Mouse (Mus musculus) hindbrain, embryonic 10.5 days (tissue): ENCODE results near the gene BC067074. TPM values are rescaled to one million over a fixed set of nuclear protein-coding genes. Genes with fewer than 3 reads are reported as not detected.

Source experiments
- polyA plus RNA-seq: library from polyadenylated mRNA; unstranded; fragments of >200 nt; fragmentation: Nextera tagmentation; extraction: Ambion mirVana; gene quantifications from 2 replicates; pipeline ENCODE4 v1.2.1, GENCODE M21; 2016

Gene BC067074
- polyA plus RNA-seq, 1 experiment from 2014 or later: 1.8 TPM

Other genes with a start within 250 kb of the BC067074 start
- 88.0 and 94.2 TPM in 2 replicates for gene Gpx8, start 246.7 kb upstream of the BC067074 start, polyA plus RNA-seq
- not detected in 2 replicates for gene Gzma, start 192.2 kb upstream of the BC067074 start, polyA plus RNA-seq
- gene Esm1, start 83.5 kb upstream of the BC067074 start, polyA plus RNA-seq: 1.7 and 2.2 TPM in 2 replicates
- not detected in 2 replicates for gene Gzmk, start 67.3 kb upstream of the BC067074 start, polyA plus RNA-seq